Mouse (Mus musculus) heart, embryonic 12.5 days (tissue): ENCODE measurements around the gene Mr1. TPM values are rescaled to one million over a fixed set of nuclear protein-coding genes. Genes with fewer than 3 reads are reported as not detected.

ENCODE experiments used
- ATAC-seq: fragments of 200-750 bp; cut with Nextera tagmentation; 2 replicates; pipeline ENCODE4 v1.8.0; 2017; ENCODE audit warnings: moderate TSS enrichment, moderate library complexity; ENCODE audit not compliant: insufficient number of reproducible peaks, low FRiP score
- H3K27ac ChIP-seq: fragments of 300-500 bp; sonication (generic); 2 replicates; pipeline ENCODE4 v1.5.1; 2016; ENCODE audit warnings: mild to moderate bottlenecking, moderate library complexity; ENCODE audit not compliant: poor library complexity, severe bottlenecking
- H3K27me3 ChIP-seq: fragments of 300-500 bp; sonication (generic); replicated peaks from 2 replicates; pipeline ENCODE4 v1.6.1; 2016; ENCODE audit warnings: mild to moderate bottlenecking, moderate library complexity
- H3K36me3 ChIP-seq: fragments of 300-500 bp; sonication (generic); 2 replicates; pipeline ENCODE4 v1.6.1; 2016; ENCODE audit warnings: mild to moderate bottlenecking, moderate library complexity
- H3K4me1 ChIP-seq: fragments of 300-500 bp; sonication (generic); replicated peaks from 2 replicates; pipeline ENCODE4 v1.6.1; 2016; ENCODE audit warnings: mild to moderate bottlenecking
- H3K4me2 ChIP-seq: fragments of 300-500 bp; sonication (generic); 2 replicates; pipeline ENCODE4 v1.6.1; 2016; ENCODE audit warnings: mild to moderate bottlenecking, moderate library complexity
- H3K4me3 ChIP-seq: fragments of 300-500 bp; sonication (generic); 2 replicates; pipeline ENCODE4 v1.5.1; 2016; ENCODE audit warnings: mild to moderate bottlenecking
- H3K9ac ChIP-seq: fragments of 300-500 bp; sonication (generic); 2 replicates; pipeline ENCODE4 v1.6.1; 2016; ENCODE audit warnings: mild to moderate bottlenecking, moderate library complexity
- H3K9me3 ChIP-seq: fragments of 300-500 bp; sonication (generic); replicated peaks from 2 replicates; pipeline ENCODE4 v1.6.1; 2016; ENCODE audit warnings: mild to moderate bottlenecking, moderate library complexity
- WGBS: fragments of 180-500 bp; shearing (Covaris S2); methylation state at CpG from one replicate; pipeline ENCODE4 v1.1.7; 2016; 5-methylcytosine and 5-hydroxymethylcytosine counted together
- polyA plus RNA-seq: library from polyadenylated mRNA; unstranded; fragments of >200 nt; fragmentation: Nextera tagmentation; extraction: Ambion mirVana; gene quantifications from 2 replicates; pipeline ENCODE4 v1.2.1, GENCODE M21; 2016

Mr1 gene
- polyA plus RNA-seq, 1 experiment from 2014 or later = 4.2 TPM

DNA sequence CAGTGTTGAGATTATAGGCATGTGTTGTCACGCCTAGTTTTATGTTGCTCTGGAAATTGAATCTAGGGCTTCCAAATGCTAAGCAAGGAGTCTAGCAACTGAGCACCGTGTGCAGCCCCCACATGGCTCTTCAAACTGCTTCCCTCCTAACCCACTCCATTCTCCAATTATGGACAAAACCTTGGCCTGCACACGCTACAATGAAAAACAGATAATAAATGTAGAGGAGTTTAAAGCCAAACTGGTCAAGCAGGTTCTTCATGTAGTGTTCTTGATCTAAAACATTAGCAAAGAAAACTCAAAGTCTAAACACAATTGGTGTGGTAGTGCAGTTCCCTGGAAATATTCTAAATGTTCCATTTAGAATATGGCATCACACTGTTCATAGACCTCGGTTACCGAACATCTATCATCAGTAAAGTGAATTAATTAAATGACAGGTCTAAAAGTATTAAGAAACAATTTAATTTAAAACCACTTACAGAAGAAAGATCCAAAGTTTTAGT lies 19.1 kb downstream of the Mr1 start:
- Histone ChIP-seq H3K9ac (no peak overlapping the region), H3K4me2 (no peak overlapping the region), H3K27me3 (no peaks in the 10 kb centered on the region), H3K9me3 (no peaks in the 10 kb centered on the region), H3K36me3 (no peaks in the 10 kb centered on the region), H3K27ac (no peak overlapping the region), H3K4me3 (no peak overlapping the region), H3K4me1 (0 out of 2 replicates have a peak, but pooled peaks cover 4% of the 10 kb centered on the region)
- 87% methylated on average over 5 of the region's 5 CpGs for WGBS
- no peak for ATAC-seq

DNA sequence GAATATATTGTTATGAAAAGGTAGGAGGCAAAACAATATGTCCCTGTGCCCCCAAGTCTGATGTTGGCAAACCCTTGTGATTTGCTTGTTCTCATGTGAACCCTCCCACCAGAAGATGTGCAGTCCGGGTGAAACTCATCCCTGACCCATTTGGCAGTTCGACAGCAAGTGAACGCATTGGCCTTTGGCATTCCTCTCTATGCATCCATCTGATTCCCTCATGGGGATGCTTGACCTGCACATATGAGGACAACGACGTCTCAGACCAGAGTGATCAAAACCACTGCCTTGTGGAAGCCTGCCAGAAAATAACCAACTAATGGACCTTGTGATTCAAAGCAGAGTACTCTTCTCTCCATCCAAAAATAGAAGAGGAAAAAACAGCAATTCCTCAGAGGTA lies 19.9 kb downstream of the Mr1 start:
- Histone ChIP-seq H3K36me3 (no peaks in the 10 kb centered on the region), H3K27ac (no peak overlapping the region), H3K27me3 (no peaks in the 10 kb centered on the region), H3K4me2 (no peak overlapping the region), H3K4me3 (no peak overlapping the region), H3K9ac (no peak overlapping the region), H3K4me1 (0 out of 2 replicates have a peak, but pooled peaks cover 5% of the 10 kb centered on the region), H3K9me3 (no peaks in the 10 kb centered on the region)
- no peak for ATAC-seq
- WGBS = 79% methylated on average over 5 of the region's 5 CpGs

DNA sequence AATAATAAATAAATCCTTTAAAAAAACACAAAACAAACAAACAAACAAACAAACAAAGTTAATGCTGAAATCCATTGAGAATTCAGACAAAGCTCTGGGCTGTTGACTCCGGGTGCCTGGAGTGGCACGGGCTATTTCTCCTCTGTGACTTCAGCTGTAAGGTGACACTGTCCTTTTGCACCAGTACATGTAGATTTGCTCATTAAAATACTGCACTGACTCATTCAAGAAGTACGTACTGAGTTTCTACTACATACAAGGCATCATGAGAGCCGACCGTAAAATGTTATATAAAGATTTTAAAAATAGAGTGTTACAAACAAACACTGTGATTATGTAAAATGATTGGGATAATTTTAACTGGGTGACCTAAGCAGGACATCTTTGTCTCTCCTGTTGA lies 22.2 kb downstream of the Mr1 start:
- Histone ChIP-seq H3K27me3 (no peaks in the 10 kb centered on the region), H3K9ac (no peak overlapping the region), H3K4me2 (no peak overlapping the region), H3K9me3 (no peaks in the 10 kb centered on the region), H3K4me1 (0 out of 2 replicates have a peak, but pooled peaks cover 5% of the 10 kb centered on the region), H3K4me3 (no peak overlapping the region), H3K27ac (no peak overlapping the region), H3K36me3 (no peaks in the 10 kb centered on the region)
- WGBS = 88% methylated on average over 5 of the region's 5 CpGs
- ATAC-seq = no peak

DNA sequence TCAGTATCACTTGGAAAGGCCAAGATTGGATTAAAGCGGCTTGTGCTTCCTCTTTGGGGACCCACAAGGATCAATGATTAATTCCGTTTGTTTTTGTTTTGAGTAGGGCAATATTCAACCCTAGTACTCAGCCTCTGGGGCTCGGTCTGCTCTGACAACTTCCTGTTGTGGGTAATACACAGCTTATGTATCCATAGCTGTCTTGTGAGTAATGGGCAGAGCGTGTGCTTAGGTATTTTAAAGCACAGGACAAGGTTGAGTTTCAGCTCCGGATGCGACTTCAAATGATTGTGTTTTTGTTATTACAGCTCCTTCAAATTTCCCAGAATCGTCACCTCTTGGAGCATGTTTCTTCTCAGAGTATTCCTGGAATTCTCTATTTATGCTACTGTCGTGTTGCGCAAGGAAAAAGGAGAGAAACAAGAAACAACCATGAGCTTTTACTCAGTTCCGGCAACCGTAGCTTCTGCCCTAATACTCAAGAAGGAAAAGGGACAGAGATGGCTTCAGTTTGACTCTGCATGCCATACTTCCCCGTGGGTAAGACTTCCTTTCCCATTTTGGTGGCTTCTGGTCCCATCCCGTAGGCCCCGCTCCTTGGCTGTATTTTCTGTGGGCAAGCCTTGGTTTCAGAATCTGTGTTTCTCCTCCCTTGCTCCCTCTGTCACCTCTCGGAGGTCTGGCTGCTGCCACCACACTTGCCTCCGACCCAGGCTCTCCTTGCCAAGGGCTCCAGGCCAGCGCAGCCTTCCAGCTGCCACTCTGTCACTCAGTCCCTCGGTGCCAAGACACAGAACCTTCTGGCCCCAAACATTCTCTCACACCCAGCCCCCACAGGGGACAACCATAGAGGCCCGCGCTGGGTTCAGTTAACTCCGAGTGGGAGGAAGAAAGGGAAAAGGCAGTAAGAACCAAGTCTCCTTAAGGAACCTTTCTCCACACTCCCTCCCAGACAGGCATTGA lies 24.4 kb downstream of the Mr1 start:
- H3K4me2 ChIP-seq = no peak overlapping the region
- no peaks in the 10 kb centered on the region for H3K27me3 ChIP-seq
- no peak overlapping the region for H3K9ac ChIP-seq
- no peaks in the 10 kb centered on the region for H3K9me3 ChIP-seq
- 75% methylated on average over 21 of the region's 21 CpGs for WGBS
- no peak overlapping the region for H3K4me3 ChIP-seq
- ATAC-seq = no peak
- H3K27ac ChIP-seq = no peak overlapping the region
- H3K4me1 ChIP-seq = 0 out of 2 replicates have a peak, but pooled peaks cover 5% of the 10 kb centered on the region
- H3K36me3 ChIP-seq = no peaks in the 10 kb centered on the region

DNA sequence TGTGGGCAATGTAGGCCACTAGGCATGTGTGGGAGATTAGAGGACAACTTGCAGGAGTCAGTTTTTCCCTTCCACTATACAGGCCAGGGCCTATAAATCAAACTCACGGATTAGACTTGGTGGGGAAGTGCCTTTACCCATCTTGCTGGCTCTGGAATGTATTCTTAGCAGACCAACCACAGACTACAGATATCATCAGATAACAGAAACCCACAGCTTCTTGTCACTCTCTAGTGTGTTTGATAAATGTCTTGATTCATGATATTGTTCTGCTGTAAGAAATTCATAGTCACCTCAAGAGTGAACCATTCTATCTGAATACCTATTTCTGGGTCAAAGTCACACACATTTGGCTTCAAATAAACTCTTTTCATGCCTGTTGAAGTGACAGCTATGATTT lies 26.9 kb downstream of the Mr1 start:
- H3K36me3 ChIP-seq = no peaks in the 10 kb centered on the region
- no peak for ATAC-seq
- no peak overlapping the region for H3K4me3 ChIP-seq
- no peaks in the 10 kb centered on the region for H3K9me3 ChIP-seq
- peaks cover 5% of the 10 kb centered on the region; the same call in 1 of the 2 replicates for H3K4me1 ChIP-seq
- 71% methylated on average over 1 of the region's 1 CpGs for WGBS
- peaks cover 3% of the 10 kb centered on the region; the same call in 1 of the 2 replicates for H3K27me3 ChIP-seq
- no peak overlapping the region for H3K27ac ChIP-seq
- H3K4me2 ChIP-seq = no peak overlapping the region
- H3K9ac ChIP-seq = no peak overlapping the region

DNA sequence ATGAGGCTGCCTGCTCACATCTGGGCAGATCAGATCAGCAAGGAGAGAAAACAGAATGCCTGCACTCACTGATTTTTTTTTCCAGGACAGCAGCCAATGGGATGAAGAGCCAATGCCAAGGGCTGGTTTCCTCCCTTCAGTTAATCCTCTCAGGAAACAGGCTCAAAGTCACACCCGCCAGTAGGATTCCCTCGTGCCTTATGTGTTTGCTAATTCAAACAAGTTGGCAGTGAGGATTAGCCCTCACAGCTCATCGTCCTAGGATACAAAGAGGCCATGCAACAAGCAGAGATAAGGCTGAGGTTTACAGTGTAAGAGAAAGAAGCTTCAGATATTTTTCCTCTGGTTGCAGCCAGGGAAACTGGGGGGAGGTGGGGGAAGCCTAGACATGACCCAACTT lies 32.7 kb downstream of the Mr1 start:
- ATAC-seq = no peak
- no peaks in the 10 kb centered on the region for H3K36me3 ChIP-seq
- H3K9ac ChIP-seq = no peak overlapping the region
- no peak overlapping the region for H3K27ac ChIP-seq
- peaks cover 36% of the 10 kb centered on the region for H3K4me1 ChIP-seq
- H3K9me3 ChIP-seq = no peaks in the 10 kb centered on the region
- WGBS = 14% methylated on average over 3 of the region's 3 CpGs
- H3K4me2 ChIP-seq = no peak overlapping the region
- H3K4me3 ChIP-seq = no peak overlapping the region
- H3K27me3 ChIP-seq = peaks cover 3% of the 10 kb centered on the region; the same call in 1 of the 2 replicates

DNA sequence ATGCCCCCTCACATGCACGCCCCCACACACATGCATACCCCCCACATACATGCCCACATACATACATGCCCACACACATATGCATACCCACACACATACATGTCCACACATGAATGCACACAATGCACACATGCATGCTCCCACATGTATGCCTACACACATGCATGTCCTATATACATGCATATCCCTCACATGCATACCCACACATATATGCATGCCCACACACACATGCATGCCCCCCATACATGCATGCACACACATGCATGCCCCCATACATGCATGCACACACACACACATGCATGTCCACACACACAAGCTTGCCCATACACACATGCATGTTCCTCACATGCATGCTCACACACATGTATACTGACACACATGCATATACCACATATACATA lies 33.7 kb downstream of the Mr1 start:
- Histone ChIP-seq H3K27ac (no peak overlapping the region), H3K36me3 (no peaks in the 10 kb centered on the region), H3K9me3 (no peaks in the 10 kb centered on the region), H3K4me1 (peaks cover 47% of the 10 kb centered on the region), H3K4me3 (no peak overlapping the region), H3K27me3 (peaks cover 3% of the 10 kb centered on the region; the same call in 1 of the 2 replicates), H3K4me2 (no peak overlapping the region), H3K9ac (no peak overlapping the region)
- ATAC-seq = no peak
- 71% methylated on average over 1 of the region's 1 CpGs for WGBS

DNA sequence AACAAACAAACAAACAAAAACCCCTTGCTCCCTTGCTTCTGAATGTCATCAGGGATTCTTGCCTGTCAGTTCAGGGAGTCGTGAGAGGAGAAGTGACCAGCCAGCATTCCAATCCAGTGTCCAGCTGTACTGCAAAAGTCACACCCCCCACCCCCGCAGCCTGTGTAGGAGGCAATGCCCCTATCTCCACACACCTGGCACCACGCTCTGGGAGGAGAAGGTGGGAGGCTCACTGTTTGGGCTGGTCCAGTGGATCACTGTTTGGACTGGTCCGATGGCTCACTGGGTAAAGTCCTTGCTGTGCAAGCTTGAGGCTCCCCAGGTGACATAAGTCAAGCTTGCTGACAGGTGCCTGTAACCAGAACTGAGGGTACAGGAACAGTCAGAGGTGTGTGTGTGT lies 34.5 kb downstream of the Mr1 start:
- Histone ChIP-seq H3K27me3 (peaks cover 3% of the 10 kb centered on the region; the same call in 1 of the 2 replicates), H3K36me3 (no peaks in the 10 kb centered on the region), H3K4me2 (no peak overlapping the region), H3K4me3 (no peak overlapping the region), H3K9me3 (no peaks in the 10 kb centered on the region), H3K9ac (no peak overlapping the region), H3K4me1 (peaks cover 47% of the 10 kb centered on the region), H3K27ac (no peak overlapping the region)
- 21% methylated on average over 4 of the region's 4 CpGs for WGBS
- no peak for ATAC-seq

DNA sequence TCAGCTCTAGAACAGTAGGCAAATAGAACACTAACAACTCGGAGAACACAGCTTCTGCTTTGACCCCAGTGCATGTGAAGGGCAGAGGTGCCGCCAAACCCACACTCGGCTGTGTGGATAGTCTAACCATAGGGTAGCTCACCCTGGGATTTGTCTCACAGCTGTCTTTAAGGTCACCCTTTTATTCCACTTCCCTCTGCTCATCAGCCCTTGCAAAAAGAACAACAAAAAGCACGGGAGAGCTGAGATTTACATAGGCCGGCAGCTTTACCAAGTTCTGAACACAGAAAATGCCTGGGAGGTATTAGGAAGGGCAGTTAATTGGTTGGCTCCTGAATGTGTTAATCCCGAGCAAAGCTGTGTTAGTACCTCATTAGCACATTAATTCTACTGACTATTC lies 35.1 kb downstream of the Mr1 start:
- no peak overlapping the region for H3K27ac ChIP-seq
- no peak overlapping the region for H3K4me2 ChIP-seq
- WGBS = 36% methylated on average over 6 of the region's 6 CpGs
- H3K36me3 ChIP-seq = no peaks in the 10 kb centered on the region
- no peaks in the 10 kb centered on the region for H3K9me3 ChIP-seq
- H3K4me3 ChIP-seq = no peak overlapping the region
- peaks cover 47% of the 10 kb centered on the region for H3K4me1 ChIP-seq
- no peak for ATAC-seq
- H3K27me3 ChIP-seq = peaks cover 3% of the 10 kb centered on the region; the same call in 1 of the 2 replicates
- no peak overlapping the region for H3K9ac ChIP-seq

DNA sequence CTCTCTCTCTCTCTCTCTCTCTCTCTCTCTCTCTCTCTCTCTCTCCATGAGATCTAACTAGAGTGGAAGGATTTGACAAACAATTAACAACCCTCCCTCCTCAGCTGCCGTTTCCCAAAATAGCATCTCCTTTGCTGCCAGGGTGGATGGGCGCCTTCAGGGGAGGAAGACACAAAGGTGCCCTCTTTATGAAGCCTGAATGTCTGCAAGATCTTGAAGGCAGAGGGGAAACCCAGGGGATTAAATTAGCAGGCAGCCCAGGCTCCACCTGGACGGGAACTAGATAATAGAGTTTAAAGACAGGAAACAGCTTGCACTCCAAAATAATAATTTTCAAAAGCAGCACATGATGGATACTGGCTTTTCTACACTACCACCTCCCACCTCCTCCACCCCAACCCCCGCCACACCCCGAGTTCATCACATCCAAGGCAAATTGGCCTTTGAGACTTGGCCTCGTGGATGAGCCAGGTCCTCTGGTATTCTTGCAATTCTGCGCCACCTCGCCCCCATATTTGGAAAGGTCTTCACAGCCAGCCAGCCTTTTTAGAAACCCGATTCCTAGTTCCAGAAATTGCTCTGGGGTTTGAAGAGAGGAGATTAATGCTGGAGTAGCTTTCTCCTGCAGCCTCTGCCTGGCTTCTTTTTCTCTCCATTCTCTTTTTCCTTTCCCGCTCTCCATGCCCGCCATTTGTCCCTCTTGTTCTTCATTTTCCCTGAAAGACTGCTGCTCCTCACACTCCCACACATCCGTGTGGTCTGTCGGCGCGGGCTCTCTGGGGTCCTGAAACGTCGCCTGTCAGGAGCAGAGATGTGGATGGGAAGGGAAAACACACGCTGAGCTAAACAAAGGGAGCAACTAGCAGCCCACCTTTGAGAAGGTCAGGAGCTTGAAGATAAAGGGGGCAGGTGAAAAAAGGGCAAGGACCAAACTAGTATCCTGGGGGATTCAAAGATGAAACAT lies 36.9 kb downstream of the Mr1 start:
- Histone ChIP-seq H3K4me1 (peaks cover 46% of the 10 kb centered on the region), H3K4me2 (peak overlapping the region; percentile 52), H3K36me3 (no peaks in the 10 kb centered on the region), H3K4me3 (no peak overlapping the region), H3K27me3 (no peaks in the 10 kb centered on the region), H3K9ac (no peak overlapping the region), H3K27ac (peak overlapping the region; percentile 80), H3K9me3 (no peaks in the 10 kb centered on the region)
- 15% methylated on average over 18 of the region's 18 CpGs for WGBS
- ATAC-seq = no peak

DNA sequence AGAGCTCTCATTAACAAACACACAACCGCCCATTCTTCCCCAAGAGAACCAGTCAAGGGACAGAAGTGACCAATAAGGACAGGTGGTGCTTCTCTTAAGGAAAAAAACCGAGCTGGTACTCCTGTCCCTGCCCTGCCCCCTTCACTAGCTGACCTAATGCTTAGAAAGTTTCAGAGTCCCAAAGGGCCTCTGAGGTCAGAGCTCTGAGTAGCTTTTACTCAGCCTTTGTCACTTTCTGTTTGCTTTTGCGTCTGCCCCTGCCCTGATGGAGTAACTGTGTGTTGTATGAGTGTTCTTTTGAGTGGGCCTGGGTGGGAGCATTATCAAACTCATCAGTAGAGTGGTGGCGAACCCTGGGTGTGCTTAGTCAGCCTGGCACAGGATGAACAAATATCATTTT lies 38.2 kb downstream of the Mr1 start:
- peak overlapping the region; percentile 80 for H3K27ac ChIP-seq
- no peak for ATAC-seq

More for the DNA sequence above, 38.2 kb downstream of the Mr1 start:
- Histone ChIP-seq H3K4me1 (peaks cover 37% of the 10 kb centered on the region), H3K36me3 (no peaks in the 10 kb centered on the region), H3K4me2 (peak overlapping the region; percentile 11; the same call in 1 of the 2 replicates), H3K9me3 (no peaks in the 10 kb centered on the region), H3K4me3 (no peak overlapping the region), H3K9ac (no peak overlapping the region), H3K27me3 (no peaks in the 10 kb centered on the region)
- 33% methylated on average over 4 of the region's 4 CpGs for WGBS
